Mouse (Mus musculus) retina, embryonic 14.5 days (tissue): ENCODE results near the gene Prrg4.
"Not testable (repeated sequence)": the region's sequence is repeated elsewhere in the genome, so short reads cannot be mapped to it uniquely, and the experiment has no call there.

ENCODE experiments used
- DNase-seq: peaks from one replicate; pipeline ENCODE4 v3.0.0-alpha.2; 2015; ENCODE audit warnings: low spot score

The Prrg4 gene

GRCm38 (mm10) chr2:104849276-104849990 is at the start of gene Prrg4:
TSS of gene Prrg4 (minus strand) at chr2:104849876.
- DNase-seq: peak; percentile 54

- peak; percentile 93 for DNase-seq
Observed at GRCm38 (mm10) chr2:104887882-104888566, 38.3 kb upstream of the Prrg4 start.

GRCm38 (mm10) chr2:104887331-104887730 is 37.7 kb upstream of the Prrg4 start:
- DNase-seq: not testable (repeated sequence)

GRCm38 (mm10) chr2:104886109-104886508 is 36.4 kb upstream of the Prrg4 start:
- no peak for DNase-seq

GRCm38 (mm10) chr2:104878794-104879193 is 29.1 kb upstream of the Prrg4 start:
- DNase-seq: no peak

- no peak for DNase-seq
Observed at GRCm38 (mm10) chr2:104869101-104869500, 19.4 kb upstream of the Prrg4 start.

- no peak for DNase-seq
Observed at GRCm38 (mm10) chr2:104867282-104867855, 17.7 kb upstream of the Prrg4 start, which contains the start of gene Ccdc73. TSS of gene Ccdc73 (plus strand) at chr2:104867805.

- no peak for DNase-seq
Observed at GRCm38 (mm10) chr2:104864176-104864860, 14.6 kb upstream of the Prrg4 start.

GRCm38 (mm10) chr2:104860426-104860825 is 10.8 kb upstream of the Prrg4 start:
- DNase-seq: no peak

- no peak for DNase-seq
Observed at GRCm38 (mm10) chr2:104859060-104859459, 9.4 kb upstream of the Prrg4 start.

- DNase-seq: not testable (repeated sequence)
Observed at GRCm38 (mm10) chr2:104858083-104858482, 8.4 kb upstream of the Prrg4 start.

- no peak for DNase-seq
Observed at GRCm38 (mm10) chr2:104856218-104856617, 6.5 kb upstream of the Prrg4 start.

- DNase-seq: no peak
Observed at GRCm38 (mm10) chr2:104855732-104856131, 6.1 kb upstream of the Prrg4 start.

- DNase-seq: no peak
Observed at GRCm38 (mm10) chr2:104854836-104855235, 5.2 kb upstream of the Prrg4 start.

GRCm38 (mm10) chr2:104852546-104852945 is 2.9 kb upstream of the Prrg4 start:
- DNase-seq: no peak

- DNase-seq: peak; percentile 26
Observed at GRCm38 (mm10) chr2:104851686-104852085, 2.0 kb upstream of the Prrg4 start.

- no peak for DNase-seq
Observed at GRCm38 (mm10) chr2:104849991-104850359, 299 bp upstream of the Prrg4 start.

GRCm38 (mm10) chr2:104848235-104849161 is 1.2 kb downstream of the Prrg4 start:
- no peak for DNase-seq

- DNase-seq: peak; percentile 37
Observed at GRCm38 (mm10) chr2:104847645-104848044, 2.0 kb downstream of the Prrg4 start.

GRCm38 (mm10) chr2:104846638-104847414 is 2.9 kb downstream of the Prrg4 start:
- no peak for DNase-seq

- DNase-seq: no peak
Observed at GRCm38 (mm10) chr2:104842559-104842958, 7.1 kb downstream of the Prrg4 start.
